Mouse (Mus musculus): ENCODE measurements around the gene Hspa1b.
"Not testable (repeated sequence)": the region's sequence is repeated elsewhere in the genome, so short reads cannot be mapped to it uniquely, and the experiment has no call there.

DNA sequence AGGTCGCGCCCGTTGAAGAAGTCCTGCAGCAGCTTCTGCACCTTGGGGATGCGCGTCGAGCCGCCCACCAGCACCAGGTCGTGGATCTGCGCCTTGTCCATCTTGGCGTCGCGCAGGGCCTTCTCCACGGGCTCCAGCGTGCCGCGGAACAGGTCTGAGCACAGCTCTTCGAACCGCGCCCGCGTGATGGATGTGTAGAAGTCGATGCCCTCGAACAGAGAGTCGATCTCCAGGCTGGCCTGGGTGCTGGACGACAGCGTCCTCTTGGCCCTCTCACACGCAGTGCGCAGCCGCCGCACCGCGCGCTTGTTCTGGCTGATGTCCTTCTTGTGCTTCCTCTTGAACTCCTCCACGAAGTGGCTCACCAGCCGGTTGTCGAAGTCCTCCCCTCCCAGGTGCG, 11.8 kb upstream of the Hspa1b start:
- TF ChIP-seq POLR2A (IDR thresholded peaks at IDR 0.05; ENCODE audit: low read depth, low read length); CTCF (IDR thresholded peaks at IDR 0.05; ENCODE audit: extremely low read depth, insufficient read length, insufficient replicate concordance, low read depth, low read length): not testable (repeated sequence)

Measured in small intestine, adult 2 months (tissue).